Mouse (Mus musculus): ENCODE measurements at regions not wholly inside any gene's neighbourhood (a gene's known extent, or its start where the extent isn't known, plus 50 kb on each side); places are given as distances from the start of the nearest gene placed in this dataset.

- TF ChIP-seq CTCF (IDR thresholded peaks at IDR 0.05; ENCODE audit: low read depth) (no peak), EP300 (IDR thresholded peaks at IDR 0.05; ENCODE audit: low read depth) (no peak)
These were observed 204.4 kb upstream of the Acvr2a start for GRCm38 (mm10) chr2:48609466-48609865.

All from liver, postnatal 0 days (tissue).